Mouse (Mus musculus): Measurements from ENCODE around the gene Smim15. TPM values are rescaled to one million over a fixed set of nuclear protein-coding genes. Genes with fewer than 3 reads are reported as not detected.

Gene Smim15
- polyA plus RNA-seq, 1 experiment from 2014 or later, result 43.7 TPM

DNA sequence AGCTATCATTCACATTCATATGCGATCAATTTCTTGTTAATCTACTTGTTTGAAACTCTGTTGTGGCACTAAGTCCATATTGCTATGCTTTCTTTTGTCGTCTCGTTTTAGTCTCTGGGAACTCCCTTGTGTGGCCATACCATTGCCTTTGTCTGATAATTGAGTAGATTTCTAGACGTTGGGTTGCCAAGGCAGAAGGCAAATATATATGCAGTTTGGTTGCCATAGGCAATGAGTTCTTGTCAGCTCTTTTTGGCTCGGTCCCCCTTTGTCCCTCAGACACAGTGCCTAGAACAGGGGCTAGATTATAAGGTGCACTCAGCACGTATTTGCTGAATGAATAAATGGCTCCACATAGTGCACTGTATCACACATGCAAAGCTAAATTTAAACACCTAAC is 20.1 kb downstream of the Smim15 start:
- no peaks in the 10 kb centered on the region for H3K9me3 ChIP-seq
- no peak overlapping the region for H3K27ac ChIP-seq
- H3K4me2 ChIP-seq (replicated peaks), result no peak overlapping the region
- no peak overlapping the region for H3K9ac ChIP-seq
- ATAC-seq (ENCODE audit: low FRiP score, low read depth), result peak; percentile 77
- peaks cover 7% of the 10 kb centered on the region; the same call in 1 of the 2 replicates for H3K4me1 ChIP-seq
- no peaks in the 10 kb centered on the region for H3K36me3 ChIP-seq
- H3K27me3 ChIP-seq (replicated peaks), result no peaks in the 10 kb centered on the region
- WGBS, result 40% methylated on average over 6 of the region's 6 CpGs
- H3K4me3 ChIP-seq, result no peak overlapping the region

DNA sequence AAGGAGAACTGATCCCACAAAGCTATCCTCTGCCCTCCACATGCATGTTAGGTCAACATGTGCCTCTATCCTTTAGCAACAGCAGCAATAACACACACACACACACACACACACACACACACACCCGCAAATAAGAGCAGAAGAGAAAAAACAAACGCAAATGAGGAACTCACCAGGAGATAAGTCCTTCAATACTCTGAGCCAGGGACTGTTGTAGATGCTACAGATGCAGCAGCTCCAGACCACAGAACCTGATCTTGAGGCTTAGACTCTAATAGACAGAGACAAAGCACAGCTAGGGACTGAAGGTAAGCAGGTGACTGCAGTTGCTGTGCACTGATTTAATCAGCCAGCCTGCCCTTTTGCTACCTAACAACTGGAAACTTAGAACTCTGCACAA is 21.8 kb downstream of the Smim15 start:
- Histone ChIP-seq H3K4me3 (no peak overlapping the region), H3K9me3 (no peaks in the 10 kb centered on the region), H3K4me2 (replicated peaks) (no peak overlapping the region), H3K9ac (no peak overlapping the region), H3K4me1 (peaks cover 7% of the 10 kb centered on the region; the same call in 1 of the 2 replicates), H3K36me3 (no peaks in the 10 kb centered on the region), H3K27ac (no peak overlapping the region), H3K27me3 (replicated peaks) (no peaks in the 10 kb centered on the region)
- no peak for ATAC-seq (ENCODE audit: low FRiP score, low read depth)
- WGBS, result 85% methylated on average over 2 of the region's 2 CpGs

DNA sequence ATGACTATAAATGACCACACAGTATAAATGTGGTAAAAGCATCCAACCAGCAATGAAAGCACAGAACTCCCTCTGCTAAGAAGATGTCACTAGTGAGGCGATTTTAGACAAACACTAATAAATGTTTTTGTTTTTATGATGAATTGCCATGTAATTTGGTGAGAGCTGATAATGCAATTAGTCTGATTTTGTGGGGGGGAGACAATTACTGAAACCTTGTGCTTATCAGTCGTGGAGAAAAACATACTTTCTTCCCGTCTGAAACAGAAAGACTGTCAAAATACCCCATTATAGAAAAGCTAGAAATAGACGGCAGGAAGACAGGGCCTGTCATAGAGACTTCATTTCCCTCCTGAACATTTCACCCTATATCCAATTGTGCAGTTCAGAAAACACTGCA is 24.9 kb downstream of the Smim15 start:
- Histone ChIP-seq H3K27ac (no peak overlapping the region), H3K4me2 (replicated peaks) (no peak overlapping the region), H3K9ac (no peak overlapping the region), H3K9me3 (no peaks in the 10 kb centered on the region), H3K4me3 (no peak overlapping the region), H3K27me3 (replicated peaks) (no peaks in the 10 kb centered on the region), H3K4me1 (no peaks in the 10 kb centered on the region), H3K36me3 (no peaks in the 10 kb centered on the region)
- no peak for ATAC-seq (ENCODE audit: low FRiP score, low read depth)
- WGBS, result 82% methylated on average over 4 of the region's 4 CpGs

DNA sequence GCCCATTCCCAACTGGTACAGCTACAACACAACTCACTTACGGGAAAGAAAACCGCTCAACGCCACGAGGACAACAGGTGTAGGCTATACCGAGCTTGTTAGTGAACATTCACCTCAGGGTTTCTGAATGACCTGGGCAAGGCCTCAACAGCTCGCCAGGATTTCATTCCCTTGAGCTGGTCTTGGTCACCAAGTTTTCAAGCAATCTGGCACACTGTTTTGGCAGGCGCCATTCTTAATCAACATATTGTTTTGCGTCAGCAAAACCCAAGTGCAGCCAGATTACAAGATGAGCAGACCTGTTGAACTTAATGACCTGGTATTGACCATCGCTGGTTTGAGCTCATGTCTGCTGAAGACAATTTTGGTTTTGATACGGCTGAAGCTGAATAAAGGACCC is 25.9 kb downstream of the Smim15 start:
- no peaks in the 10 kb centered on the region for H3K36me3 ChIP-seq
- no peaks in the 10 kb centered on the region for H3K9me3 ChIP-seq
- H3K4me3 ChIP-seq, result no peak overlapping the region
- H3K27me3 ChIP-seq (replicated peaks), result no peaks in the 10 kb centered on the region
- H3K4me2 ChIP-seq (replicated peaks), result no peak overlapping the region
- no peaks in the 10 kb centered on the region for H3K4me1 ChIP-seq
- no peak overlapping the region for H3K9ac ChIP-seq
- H3K27ac ChIP-seq, result no peak overlapping the region
- WGBS, result 95% methylated on average over 10 of the region's 10 CpGs
- no peak for ATAC-seq (ENCODE audit: low FRiP score, low read depth)

DNA sequence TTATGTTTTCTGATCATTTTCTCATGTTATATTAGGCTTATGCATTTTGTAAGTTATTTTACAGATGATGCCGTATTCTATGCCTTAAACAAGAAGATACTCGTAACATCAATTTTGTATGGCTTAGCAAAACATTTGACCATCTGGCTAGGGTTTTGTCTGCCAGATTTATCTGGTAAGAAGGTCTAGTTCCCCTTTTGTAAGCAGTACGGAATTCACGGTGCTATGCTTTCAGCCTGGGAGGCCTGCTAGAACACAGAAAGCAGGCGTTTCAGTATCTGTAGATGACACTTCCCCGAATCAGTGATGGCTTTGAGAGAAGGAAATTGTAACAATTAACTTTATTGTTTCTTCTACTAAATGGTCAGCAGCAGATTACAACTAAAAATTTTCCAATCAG is 33.2 kb downstream of the Smim15 start:
- no peaks in the 10 kb centered on the region for H3K27me3 ChIP-seq (replicated peaks)
- H3K4me2 ChIP-seq (replicated peaks), result no peak overlapping the region
- H3K9ac ChIP-seq, result no peak overlapping the region
- ATAC-seq (ENCODE audit: low FRiP score, low read depth), result no peak
- WGBS, result 86% methylated on average over 6 of the region's 6 CpGs
- no peaks in the 10 kb centered on the region for H3K4me1 ChIP-seq
- H3K36me3 ChIP-seq, result no peaks in the 10 kb centered on the region
- H3K9me3 ChIP-seq, result no peaks in the 10 kb centered on the region
- H3K27ac ChIP-seq, result no peak overlapping the region
- no peak overlapping the region for H3K4me3 ChIP-seq

DNA sequence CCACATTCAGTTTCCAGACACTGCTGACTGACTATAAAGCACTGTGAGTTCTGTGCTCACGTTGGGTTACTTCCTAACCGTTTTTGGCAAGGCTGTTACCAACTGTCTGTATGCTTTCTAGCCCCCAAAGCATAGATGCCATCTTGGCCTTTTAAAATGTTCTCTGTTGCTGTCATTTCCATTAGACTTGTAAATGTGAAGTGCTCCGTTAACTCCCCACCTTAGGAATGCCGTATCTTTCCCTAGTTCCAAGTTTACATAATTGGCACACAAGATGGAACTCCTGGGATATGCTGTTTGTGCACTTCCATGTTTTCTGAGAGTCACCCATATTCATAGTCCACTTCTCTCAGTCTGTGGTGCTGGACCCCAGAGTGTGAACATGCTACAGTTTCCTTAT is 33.7 kb downstream of the Smim15 start:
- Histone ChIP-seq H3K27ac (no peak overlapping the region), H3K4me1 (no peaks in the 10 kb centered on the region), H3K4me2 (replicated peaks) (no peak overlapping the region), H3K9me3 (no peaks in the 10 kb centered on the region), H3K27me3 (replicated peaks) (no peaks in the 10 kb centered on the region), H3K4me3 (no peak overlapping the region), H3K9ac (no peak overlapping the region), H3K36me3 (no peaks in the 10 kb centered on the region)
- 91% methylated on average over 4 of the region's 4 CpGs for WGBS
- ATAC-seq (ENCODE audit: low FRiP score, low read depth), result no peak

DNA sequence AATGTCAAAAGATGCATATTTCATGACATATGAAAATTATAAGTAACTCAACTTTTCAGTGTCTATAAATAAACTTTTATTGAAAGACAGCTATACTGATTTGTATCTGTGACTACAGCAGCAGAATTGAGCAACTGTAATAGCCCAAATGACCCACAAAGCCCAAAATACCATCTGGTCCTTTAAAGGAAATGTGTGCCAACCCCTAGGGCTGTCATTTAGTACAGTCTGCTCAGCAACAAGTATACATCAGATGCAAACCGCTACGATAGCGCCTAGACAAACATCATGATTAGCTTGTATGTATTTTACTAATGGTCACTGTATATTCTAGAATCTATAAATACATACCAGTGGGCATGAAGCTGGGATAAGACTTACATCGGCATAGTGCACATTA is 39.8 kb downstream of the Smim15 start:
- H3K27ac ChIP-seq, result no peak overlapping the region
- H3K9me3 ChIP-seq, result no peaks in the 10 kb centered on the region
- no peak for ATAC-seq (ENCODE audit: low FRiP score, low read depth)
- no peak overlapping the region for H3K4me3 ChIP-seq
- H3K36me3 ChIP-seq, result no peaks in the 10 kb centered on the region
- H3K4me2 ChIP-seq (replicated peaks), result no peak overlapping the region
- H3K9ac ChIP-seq, result no peak overlapping the region
- no peaks in the 10 kb centered on the region for H3K27me3 ChIP-seq (replicated peaks)
- 95% methylated on average over 4 of the region's 4 CpGs for WGBS
- H3K4me1 ChIP-seq, result no peaks in the 10 kb centered on the region

DNA sequence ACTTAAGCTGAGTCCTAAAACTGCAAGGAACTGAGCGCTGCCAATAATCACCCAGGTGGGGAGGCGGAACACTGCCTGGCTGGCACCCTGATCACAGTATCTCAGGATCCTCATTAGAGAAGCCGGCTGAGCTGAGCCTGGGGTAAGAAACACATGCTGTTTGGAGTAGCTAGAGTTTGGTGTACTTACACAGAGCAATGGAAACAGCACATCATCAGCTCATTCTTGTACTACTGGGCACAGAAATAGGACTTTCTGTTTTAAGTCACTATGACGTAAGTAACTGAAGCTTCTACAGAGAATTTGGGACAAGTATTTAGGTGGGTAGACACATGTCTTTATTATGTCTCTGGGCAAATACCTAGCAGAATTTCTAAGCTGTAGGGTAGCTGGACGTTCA is 41.8 kb downstream of the Smim15 start:
- no peak overlapping the region for H3K27ac ChIP-seq
- no peak overlapping the region for H3K4me2 ChIP-seq (replicated peaks)
- no peaks in the 10 kb centered on the region for H3K36me3 ChIP-seq
- no peaks in the 10 kb centered on the region for H3K9me3 ChIP-seq
- WGBS, result 87% methylated on average over 5 of the region's 5 CpGs
- no peak for ATAC-seq (ENCODE audit: low FRiP score, low read depth)
- H3K4me3 ChIP-seq, result no peak overlapping the region
- H3K27me3 ChIP-seq (replicated peaks), result no peaks in the 10 kb centered on the region
- no peak overlapping the region for H3K9ac ChIP-seq
- no peaks in the 10 kb centered on the region for H3K4me1 ChIP-seq

GRCm38 (mm10) chr13:108086724-108087123 is 42.5 kb downstream of the Smim15 start:
- no peak overlapping the region for H3K27ac ChIP-seq
- no peak overlapping the region for H3K9ac ChIP-seq
- ATAC-seq (ENCODE audit: low FRiP score, low read depth), result no peak
- no peak overlapping the region for H3K4me3 ChIP-seq
- no peak overlapping the region for H3K4me2 ChIP-seq (replicated peaks)
- 77% methylated on average over 4 of the region's 4 CpGs for WGBS
- H3K9me3 ChIP-seq, result no peaks in the 10 kb centered on the region
- no peaks in the 10 kb centered on the region for H3K4me1 ChIP-seq
- no peaks in the 10 kb centered on the region for H3K27me3 ChIP-seq (replicated peaks)
- H3K36me3 ChIP-seq, result no peaks in the 10 kb centered on the region

DNA sequence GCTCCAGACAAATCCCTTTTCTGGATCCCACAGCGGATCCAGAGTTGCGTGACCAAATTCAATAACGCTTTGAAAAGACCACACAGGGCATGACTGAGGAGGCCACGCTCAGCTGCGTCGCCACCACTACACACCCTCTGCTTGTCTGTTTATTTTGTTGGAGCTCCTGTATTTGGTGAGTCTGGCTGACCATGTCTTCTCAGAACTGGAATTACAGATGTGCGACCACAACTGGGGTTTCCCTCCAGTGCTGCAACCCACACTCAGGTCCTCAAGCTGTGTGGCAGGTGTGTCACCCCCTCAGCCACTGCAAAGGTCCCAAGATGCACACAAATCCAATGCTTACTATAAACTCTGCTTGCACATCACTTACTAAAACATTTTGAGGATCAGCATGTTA is 48.0 kb downstream of the Smim15 start:
- no peaks in the 10 kb centered on the region for H3K36me3 ChIP-seq
- H3K4me3 ChIP-seq, result no peak overlapping the region
- no peak overlapping the region for H3K27ac ChIP-seq
- no peak overlapping the region for H3K9ac ChIP-seq
- no peaks in the 10 kb centered on the region for H3K27me3 ChIP-seq (replicated peaks)
- WGBS, result 88% methylated on average over 7 of the region's 7 CpGs
- H3K4me1 ChIP-seq, result no peaks in the 10 kb centered on the region
- H3K4me2 ChIP-seq (replicated peaks), result no peak overlapping the region
- no peaks in the 10 kb centered on the region for H3K9me3 ChIP-seq
- no peak for ATAC-seq (ENCODE audit: low FRiP score, low read depth)

- ATAC-seq (ENCODE audit: low FRiP score, low read depth), result no peak
- Histone ChIP-seq H3K27me3 (replicated peaks) (no peaks in the 10 kb centered on the region), H3K36me3 (no peaks in the 10 kb centered on the region), H3K4me3 (no peak overlapping the region), H3K27ac (no peak overlapping the region), H3K9me3 (no peaks in the 10 kb centered on the region), H3K9ac (no peak overlapping the region), H3K4me2 (replicated peaks) (no peak overlapping the region), H3K4me1 (no peaks in the 10 kb centered on the region)
- WGBS, result 91% methylated on average over 5 of the region's 5 CpGs
Observed at GRCm38 (mm10) chr13:108094681-108095080, 50.4 kb downstream of the Smim15 start.

DNA sequence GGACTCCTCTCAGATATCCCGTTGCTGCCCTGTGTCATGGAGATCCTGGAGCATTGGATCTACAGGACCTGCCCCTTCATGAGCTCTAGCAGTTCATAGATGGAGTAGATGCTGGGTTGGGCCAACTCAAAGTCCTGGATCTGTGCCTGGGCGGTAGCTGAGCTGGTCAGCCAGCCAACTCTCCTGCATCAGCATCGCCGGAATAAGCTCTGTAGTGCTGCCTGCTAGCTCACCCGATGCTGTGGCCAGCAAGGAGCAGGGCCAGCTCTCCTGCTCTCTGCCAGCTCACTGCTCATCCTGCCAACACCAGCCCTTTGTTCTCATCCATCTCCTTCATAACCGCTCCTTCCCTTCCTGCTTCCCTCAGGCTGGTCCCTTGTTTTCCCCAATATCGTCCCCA is 51.4 kb downstream of the Smim15 start:
- Histone ChIP-seq H3K4me2 (replicated peaks) (no peak overlapping the region), H3K36me3 (no peaks in the 10 kb centered on the region), H3K4me3 (no peak overlapping the region), H3K27me3 (replicated peaks) (no peaks in the 10 kb centered on the region), H3K4me1 (no peaks in the 10 kb centered on the region), H3K9ac (no peak overlapping the region), H3K27ac (no peak overlapping the region), H3K9me3 (no peaks in the 10 kb centered on the region)
- no peak for ATAC-seq (ENCODE audit: low FRiP score, low read depth)
- 93% methylated on average over 7 of the region's 7 CpGs for WGBS

GRCm38 (mm10) chr13:108096446-108096845 is 52.2 kb downstream of the Smim15 start:
- ATAC-seq (ENCODE audit: low FRiP score, low read depth), result no peak
- Histone ChIP-seq H3K9ac (no peak overlapping the region), H3K4me1 (no peaks in the 10 kb centered on the region), H3K27ac (no peak overlapping the region), H3K27me3 (replicated peaks) (no peaks in the 10 kb centered on the region), H3K4me2 (replicated peaks) (no peak overlapping the region), H3K4me3 (no peak overlapping the region), H3K36me3 (no peaks in the 10 kb centered on the region), H3K9me3 (no peaks in the 10 kb centered on the region)
- 83% methylated on average over 7 of the region's 7 CpGs for WGBS

Measured in neural tube, embryonic 12.5 days (tissue).